Mouse (Mus musculus): ENCODE data around the gene Rsbn1.

Gene Rsbn1

DNA sequence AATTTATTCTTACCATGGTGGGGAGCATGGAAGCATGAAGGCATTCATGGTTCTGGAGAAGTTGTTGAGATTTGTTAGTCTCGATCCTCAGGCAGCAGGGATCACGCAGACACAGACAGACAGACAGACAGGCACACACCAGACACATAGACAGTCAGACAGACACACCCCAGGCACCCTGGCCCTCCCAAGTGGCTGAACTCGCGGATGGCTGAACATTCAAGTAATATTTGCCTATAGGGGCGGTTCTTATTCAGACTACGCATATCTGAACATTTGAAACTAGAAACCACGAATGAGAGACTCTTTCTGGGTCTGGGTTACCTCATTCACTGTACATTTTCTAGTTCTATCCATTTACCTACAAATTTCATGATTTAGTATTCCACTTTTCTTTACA is 34.7 kb downstream of the Rsbn1 start:
- DNase-seq (ENCODE audit: low spot score in 2 of 2): no peak

DNA sequence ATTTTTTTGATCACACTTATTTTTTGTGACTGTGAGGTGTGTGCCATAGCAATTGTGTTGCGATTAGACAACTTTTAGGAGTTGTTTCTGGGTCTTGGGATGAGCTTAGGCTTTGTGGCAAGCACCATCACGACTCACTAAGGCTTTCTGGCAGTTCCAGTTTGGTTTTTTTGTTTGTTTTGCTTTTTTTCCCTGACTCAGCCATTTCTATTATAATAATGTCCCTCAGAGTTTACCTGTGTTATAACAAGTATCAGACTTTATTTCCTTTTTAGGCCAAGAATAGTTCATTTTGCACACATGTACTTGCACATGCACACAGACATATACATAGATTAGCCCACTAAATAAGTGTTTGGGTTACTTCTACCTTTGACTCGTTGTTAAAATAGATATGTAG is 46.7 kb downstream of the Rsbn1 start:
- DNase-seq (ENCODE audit: low spot score in 2 of 2): no peak

DNA sequence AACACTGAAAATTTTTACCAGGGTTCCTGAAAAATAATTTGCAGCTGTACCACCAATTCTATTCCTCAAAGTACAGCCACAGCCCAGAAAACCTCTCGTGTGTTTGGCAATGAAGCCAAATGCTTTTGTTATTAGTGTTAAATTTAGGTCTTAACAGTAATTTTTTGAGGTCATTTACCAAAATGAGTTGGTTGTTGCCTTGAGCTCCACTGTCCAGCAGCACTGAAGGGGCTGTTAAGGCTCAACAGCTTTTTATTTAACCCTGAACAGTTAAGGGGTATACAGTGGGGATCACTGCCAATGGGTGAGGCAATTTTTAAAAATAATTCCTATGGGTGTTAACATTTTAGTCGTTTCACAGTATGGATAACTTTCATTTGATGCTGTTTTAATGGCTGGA is 53.3 kb downstream of the Rsbn1 start:
- no peak for DNase-seq (ENCODE audit: low spot score in 2 of 2)

DNA sequence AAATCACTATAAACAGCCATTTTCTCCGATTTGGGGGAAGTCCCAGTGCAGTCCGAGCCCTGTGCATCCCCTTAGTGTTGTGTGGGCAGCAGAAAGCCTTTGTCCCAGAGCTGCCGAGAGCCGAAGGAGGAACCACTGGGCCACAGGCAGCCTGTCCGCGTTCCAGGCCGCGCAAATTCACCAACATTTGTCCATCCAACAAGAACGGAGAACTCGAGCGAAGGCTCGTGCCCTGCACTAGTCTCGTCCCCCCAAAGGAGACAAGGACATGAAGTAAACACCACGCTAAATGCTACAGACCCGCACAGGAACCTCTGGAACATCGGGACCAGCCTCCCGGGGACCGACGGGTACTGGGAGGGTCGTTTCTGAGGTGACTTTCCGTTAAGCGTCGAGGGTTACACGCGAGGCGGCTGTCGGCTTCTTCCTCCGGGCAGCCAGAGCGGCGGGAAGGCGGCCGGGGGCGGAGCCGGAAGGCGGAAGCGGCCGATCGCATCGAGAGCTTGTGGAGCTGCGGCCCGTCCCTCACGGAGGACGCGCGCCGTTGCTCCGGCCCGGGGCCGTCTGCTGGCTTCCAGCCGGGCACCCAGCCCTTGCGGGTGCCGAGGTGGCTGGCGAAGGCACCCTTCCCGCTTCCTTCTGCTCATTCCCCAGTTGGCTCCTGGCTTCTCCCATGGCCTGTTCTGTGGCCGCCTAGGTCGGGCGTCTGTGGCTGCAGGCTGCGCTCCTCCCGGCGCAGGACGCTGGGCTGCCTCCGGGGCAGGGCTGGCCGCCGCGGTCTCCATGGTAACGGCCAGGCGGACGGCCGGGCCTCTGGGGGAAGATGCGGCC is 54.2 kb downstream of the Rsbn1 start, which contains the start of gene Phtf1:
Phtf1 (plus strand) TSS at position 250 of the 831 bp plus-strand sequence.
- DNase-seq (ENCODE audit: low spot score in 2 of 2): peak; percentile 88 to 89

DNA sequence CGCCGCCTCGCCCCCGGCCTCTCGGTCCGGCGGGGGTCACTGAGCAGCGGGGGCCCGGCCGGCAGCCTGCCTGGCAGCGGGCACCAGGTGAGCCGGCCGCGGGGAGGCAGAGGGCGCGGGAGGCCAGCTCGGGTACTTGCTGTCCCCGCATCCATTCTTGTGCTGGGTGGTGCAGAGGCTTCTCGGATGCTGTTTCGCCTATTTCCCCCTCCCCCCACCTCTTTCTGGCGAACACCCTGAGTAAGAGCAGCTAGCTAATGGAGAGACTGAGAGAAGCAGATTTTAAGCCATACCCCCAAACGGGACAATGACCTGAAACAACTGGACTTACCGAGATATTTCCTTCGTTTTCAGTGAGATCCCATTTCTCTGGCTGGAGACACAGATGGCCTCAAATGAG is 54.8 kb downstream of the Rsbn1 start:
- DNase-seq (ENCODE audit: low spot score in 2 of 2): peak; percentile 78 to 79

DNA sequence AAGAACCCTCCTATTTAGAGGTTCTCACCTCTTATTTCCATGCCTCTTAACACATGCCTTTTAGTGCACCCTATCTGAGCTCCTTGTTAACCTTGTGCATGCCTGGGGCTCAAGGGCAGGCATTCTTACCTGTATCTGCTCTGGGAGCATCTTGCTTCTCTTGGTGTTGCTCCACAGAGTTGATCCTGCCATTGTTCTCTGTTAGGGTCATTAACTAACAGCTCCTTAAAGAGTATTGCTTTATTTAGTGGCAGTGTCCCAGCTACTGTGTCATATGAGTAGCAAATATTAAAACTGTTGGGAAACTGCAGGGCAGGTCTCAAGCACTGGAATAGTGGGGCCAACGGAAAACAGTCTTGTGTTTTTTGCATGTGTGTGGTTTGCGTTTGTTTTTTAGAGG is 57.2 kb downstream of the Rsbn1 start:
- DNase-seq (ENCODE audit: low spot score in 2 of 2): no peak

DNA sequence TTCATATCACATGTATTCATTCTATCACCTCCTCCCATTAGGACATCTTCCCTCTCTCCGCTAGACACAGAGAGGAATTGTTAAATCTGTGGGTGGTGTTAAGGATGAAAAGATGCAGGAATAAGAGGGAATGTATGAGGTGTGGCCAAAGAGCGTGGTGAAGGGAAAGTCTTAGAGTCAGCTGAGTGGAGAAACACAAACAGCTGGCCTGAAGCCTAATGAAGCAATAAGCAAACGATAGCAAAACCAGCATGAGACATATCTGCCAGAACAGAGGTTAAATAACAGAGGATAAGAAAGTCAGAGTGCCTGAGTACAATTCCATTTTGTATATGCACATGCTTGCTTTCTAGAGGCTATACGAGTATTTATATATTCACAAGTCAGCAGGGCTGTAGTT is 70.6 kb downstream of the Rsbn1 start:
- DNase-seq (ENCODE audit: low spot score in 2 of 2): no peak

DNA sequence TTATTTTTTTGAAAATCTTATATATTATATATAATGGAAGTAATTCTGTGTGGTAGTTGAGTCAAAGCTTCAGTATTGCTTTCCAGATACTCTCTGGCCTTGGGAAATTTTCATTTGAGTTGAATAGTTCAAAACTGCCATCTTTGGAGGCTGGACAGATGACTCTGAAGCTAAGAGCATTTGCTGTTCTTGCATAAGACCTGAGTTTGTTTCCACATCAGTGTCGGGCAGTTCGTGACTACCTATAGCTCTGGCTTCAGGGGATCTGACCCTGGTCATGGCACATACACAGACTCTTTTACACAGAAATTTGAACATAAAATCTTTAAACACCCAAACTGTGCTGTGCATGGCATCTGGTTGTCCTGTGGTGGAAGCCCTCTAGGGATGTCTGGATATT is 71.3 kb downstream of the Rsbn1 start:
- DNase-seq (ENCODE audit: low spot score in 2 of 2): no peak

DNA sequence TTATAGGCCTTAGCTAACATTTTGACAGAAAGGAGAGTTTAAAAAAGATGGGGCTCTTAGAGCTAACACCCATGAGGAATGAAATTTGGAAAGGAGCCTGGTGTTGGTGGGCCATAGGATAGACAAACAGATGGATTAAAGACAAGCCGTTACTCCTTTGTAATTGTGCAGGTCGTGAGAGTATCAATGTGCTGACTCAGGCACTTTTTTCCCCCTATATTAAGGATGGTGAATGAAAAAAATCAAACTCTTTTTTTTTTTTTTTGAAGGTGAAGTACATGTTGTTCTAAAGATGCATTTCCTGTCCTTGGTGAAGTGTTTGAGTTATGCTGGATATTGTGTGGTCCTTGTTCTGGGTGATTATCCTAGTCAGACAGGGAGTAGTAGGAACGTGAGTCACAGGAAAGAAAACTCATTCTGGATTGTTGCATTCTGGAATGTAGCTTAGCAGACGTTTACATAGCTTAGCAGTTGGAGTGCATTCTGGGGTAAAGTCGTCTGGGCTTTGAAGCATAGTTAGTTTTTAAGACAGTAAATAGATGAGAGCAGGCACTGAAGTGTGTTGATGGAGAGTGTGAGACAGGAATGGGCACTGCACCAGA is 74.0 kb downstream of the Rsbn1 start:
- no peak for DNase-seq (ENCODE audit: low spot score in 2 of 2)

DNA sequence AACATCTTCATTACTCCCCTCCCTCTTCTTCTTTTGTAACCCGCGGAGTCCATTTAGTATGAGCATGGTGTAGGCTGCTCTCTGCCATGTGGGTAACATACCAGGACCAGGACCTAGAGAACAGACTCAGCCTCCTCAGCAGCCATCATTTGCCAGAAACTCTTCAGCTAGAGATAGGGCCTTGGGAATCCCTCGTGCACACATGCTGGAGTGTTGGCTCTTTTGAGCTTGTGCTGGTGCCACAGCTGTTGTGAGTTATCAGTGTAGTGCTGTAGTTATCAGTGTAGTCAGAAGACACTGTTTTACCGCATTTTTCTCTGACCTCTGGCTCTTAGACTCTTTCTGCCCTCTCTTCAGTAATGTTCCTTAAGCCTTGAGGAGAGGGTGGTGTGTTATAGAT is 75.4 kb downstream of the Rsbn1 start:
- DNase-seq (ENCODE audit: low spot score in 2 of 2): no peak

DNA sequence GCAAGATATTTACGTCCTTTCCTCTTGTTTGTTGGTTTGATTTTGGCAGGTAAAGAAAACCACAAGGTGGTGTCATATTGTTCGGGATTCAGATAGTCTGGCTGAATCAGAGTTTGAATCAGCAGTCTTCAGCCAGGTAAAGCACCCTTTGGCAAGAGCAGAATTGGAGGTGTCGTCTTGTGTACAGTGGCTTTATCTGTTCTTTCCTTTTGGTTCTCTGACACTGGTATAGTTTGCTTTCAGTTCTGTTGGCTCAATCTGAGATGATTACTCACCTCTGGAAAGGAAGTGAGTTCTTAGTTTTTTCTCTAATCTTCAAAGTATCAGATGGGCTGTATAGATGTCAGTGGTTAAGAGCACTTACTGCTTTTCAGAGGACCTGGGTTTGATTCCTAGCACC is 77.4 kb downstream of the Rsbn1 start:
- DNase-seq (ENCODE audit: low spot score in 2 of 2): no peak

DNA sequence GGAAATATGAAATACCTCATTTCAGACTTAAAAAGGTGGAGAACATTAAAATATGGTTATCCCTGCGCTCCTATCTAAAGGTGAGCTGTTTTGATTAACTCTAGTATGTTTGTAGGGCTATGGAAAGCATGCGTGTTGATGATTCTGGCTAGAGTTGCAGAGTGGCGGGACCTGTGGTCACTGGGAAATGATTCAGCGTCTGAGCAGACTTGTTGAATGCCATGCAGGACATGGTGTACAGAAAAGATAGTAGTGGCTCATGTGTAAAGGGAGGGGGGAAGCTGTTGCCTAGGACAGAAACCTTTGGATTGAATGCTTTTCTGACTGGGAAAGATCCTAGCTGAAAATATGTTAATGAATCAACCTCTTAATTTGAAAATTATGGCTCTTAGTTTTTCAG is 84.8 kb downstream of the Rsbn1 start:
- no peak for DNase-seq (ENCODE audit: low spot score in 2 of 2)

DNA sequence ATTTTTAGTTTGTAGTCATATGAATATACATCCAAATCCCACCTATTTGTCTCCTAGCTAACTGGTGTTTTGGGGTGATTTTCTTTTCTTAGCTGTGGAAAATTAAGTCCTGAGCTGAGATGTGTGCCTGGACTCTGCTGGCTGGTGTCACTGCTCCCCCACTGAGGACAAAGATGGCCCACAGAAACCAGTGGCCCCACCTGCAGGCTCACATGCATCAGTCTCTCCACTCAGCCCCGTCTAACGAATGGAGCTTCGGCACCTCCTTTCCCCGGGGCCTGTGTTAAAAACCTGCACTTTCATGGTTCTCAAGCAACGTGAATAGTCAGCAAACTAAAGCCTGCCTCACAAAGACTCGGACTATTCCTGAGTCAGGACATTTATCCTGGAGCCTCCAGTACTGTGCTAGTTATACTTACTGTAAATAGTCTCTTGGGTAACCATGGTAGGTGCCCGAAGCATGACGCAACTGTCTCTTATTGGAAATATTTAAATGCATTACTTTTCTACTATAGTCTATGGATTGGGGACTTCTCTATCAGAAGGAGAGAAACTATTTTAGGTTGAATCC is 93.1 kb downstream of the Rsbn1 start:
- no peak for DNase-seq (ENCODE audit: low spot score in 2 of 2)

DNA sequence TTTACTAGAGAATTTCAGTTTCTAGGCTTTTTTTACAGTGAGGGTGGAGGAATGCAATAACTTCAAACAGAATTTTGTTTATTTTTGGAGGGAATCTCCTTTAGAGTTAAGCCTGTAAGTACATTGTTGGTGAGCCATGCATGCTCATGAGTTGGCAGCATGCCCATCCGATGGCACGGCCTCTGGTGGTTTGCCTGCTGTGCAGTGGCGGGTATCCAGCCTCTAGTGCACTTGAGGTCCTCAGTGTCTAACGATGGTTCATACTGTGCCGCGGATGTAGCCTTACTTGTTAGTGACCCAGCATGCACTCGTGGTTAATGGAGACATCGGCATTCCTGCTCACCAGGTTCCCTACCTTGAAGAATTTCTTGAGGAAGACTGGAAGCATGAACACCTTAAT is 93.6 kb downstream of the Rsbn1 start:
- peak; percentile 75 for DNase-seq (ENCODE audit: low spot score in 2 of 2)

DNA sequence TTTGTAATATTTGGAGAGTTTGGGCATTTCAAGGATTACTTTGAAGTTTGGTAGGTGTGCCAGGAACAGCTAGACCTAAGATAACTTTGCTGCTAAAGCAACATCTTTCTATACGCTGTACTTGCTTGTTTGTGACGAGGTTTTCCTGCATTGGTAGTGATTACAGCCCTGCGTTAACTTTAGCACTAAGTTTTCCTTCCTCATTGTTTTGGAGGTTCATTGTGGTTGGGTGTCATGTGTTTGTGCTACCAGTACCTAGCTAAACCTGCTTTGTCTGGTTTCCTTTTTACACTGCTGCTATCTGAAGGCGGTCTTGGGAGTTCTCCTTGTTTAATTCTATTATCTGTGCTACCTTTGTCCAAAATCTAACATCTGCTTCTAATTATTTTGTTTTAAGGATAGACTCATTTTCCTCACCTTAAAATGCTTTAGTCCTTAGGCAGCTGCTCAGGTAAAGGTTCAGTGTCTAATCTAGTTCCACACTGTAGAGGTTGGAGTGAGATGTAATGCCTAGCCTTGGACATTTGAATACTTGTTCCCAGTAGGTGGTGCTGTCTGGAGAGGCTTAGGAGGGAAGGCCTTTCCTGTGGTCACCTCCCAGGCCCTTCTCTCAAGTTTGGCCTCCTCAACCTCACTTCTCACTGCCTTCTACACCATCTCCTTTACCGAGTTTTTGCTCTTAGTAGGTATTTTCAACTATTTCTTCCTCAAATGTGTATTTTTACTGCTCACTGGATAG is 96.2 kb downstream of the Rsbn1 start:
- DNase-seq (ENCODE audit: low spot score in 2 of 2): no peak

DNA sequence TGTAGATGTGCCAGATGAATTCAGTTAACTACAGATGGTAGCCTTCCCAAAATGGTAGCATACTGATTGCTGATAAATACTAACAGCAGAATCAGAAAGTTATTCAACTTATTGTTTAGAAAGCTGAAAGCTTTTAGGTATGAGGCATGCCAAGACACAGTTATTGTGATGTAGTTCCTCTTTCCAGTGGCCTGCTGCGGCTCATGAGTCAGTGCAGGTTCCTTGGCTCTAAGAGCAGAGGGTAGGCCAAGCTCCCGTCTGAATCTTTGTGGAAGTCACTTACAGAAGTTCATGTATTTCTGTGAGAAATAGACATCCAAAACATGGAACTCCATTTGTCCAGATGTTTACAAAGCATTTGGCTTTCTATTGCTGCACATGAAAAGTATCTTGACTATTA is 98.1 kb downstream of the Rsbn1 start:
- DNase-seq (ENCODE audit: low spot score in 2 of 2): no peak
